Mouse (Mus musculus): Measurements from ENCODE around the gene Clca3a1. TPM values are rescaled to one million over a fixed set of nuclear protein-coding genes. Genes with fewer than 3 reads are reported as not detected.
A peak's percentile ranks its signal among the peaks of the same experiment; 100 is the strongest.

Clca3a1 gene
- total RNA-seq, 2 experiments from 2014 or later = 27.0 to 27.6 TPM

- DNase-seq (ENCODE audit: low spot score in 2 of 2) = peak; percentile 99
Observed at GRCm38 (mm10) chr3:144719901-144720747, 40.7 kb downstream of the Clca3a1 start, which contains the start of gene Sh3glb1. Sh3glb1 (minus strand) TSS chr3:144720335.

GRCm38 (mm10) chr3:144719088-144719900 lies 41.5 kb downstream of the Clca3a1 start:
- DNase-seq (ENCODE audit: low spot score in 2 of 2) = peak; percentile 41 to 44

GRCm38 (mm10) chr3:144718706-144719087 lies 42.1 kb downstream of the Clca3a1 start:
- DNase-seq (ENCODE audit: low spot score in 2 of 2) = no peak

- DNase-seq (ENCODE audit: low spot score in 2 of 2) = no peak
Observed at GRCm38 (mm10) chr3:144717835-144718234, 42.9 kb downstream of the Clca3a1 start.

- no peak for DNase-seq (ENCODE audit: low spot score in 2 of 2)
Observed at GRCm38 (mm10) chr3:144717121-144717520, 43.7 kb downstream of the Clca3a1 start.

- DNase-seq (ENCODE audit: low spot score in 2 of 2) = no peak
Observed at GRCm38 (mm10) chr3:144715901-144716300, 44.9 kb downstream of the Clca3a1 start.

GRCm38 (mm10) chr3:144715033-144715432 lies 45.7 kb downstream of the Clca3a1 start:
- no peak for DNase-seq (ENCODE audit: low spot score in 2 of 2)

- no peak for DNase-seq (ENCODE audit: low spot score in 2 of 2)
Observed at GRCm38 (mm10) chr3:144714606-144715005, 46.2 kb downstream of the Clca3a1 start.

- no peak for DNase-seq (ENCODE audit: low spot score in 2 of 2)
Observed at GRCm38 (mm10) chr3:144714126-144714525, 46.7 kb downstream of the Clca3a1 start.

- DNase-seq (ENCODE audit: low spot score in 2 of 2) = no peak
Observed at GRCm38 (mm10) chr3:144711607-144712206, 49.1 kb downstream of the Clca3a1 start.

GRCm38 (mm10) chr3:144708612-144709011 lies 52.2 kb downstream of the Clca3a1 start:
- no peak for DNase-seq (ENCODE audit: low spot score in 2 of 2)

GRCm38 (mm10) chr3:144703959-144704358 lies 56.8 kb downstream of the Clca3a1 start:
- no peak for DNase-seq (ENCODE audit: low spot score in 2 of 2)

GRCm38 (mm10) chr3:144698790-144699433 lies 61.9 kb downstream of the Clca3a1 start:
- no peak for DNase-seq (ENCODE audit: low spot score in 2 of 2)

GRCm38 (mm10) chr3:144697942-144698341 lies 62.8 kb downstream of the Clca3a1 start:
- DNase-seq (ENCODE audit: low spot score in 2 of 2) = no peak

- DNase-seq (ENCODE audit: low spot score in 2 of 2) = no peak
Observed at GRCm38 (mm10) chr3:144697154-144697553, 63.6 kb downstream of the Clca3a1 start.

GRCm38 (mm10) chr3:144694941-144695340 lies 65.8 kb downstream of the Clca3a1 start:
- no peak for DNase-seq (ENCODE audit: low spot score in 2 of 2)

- no peak for DNase-seq (ENCODE audit: low spot score in 2 of 2)
Observed at GRCm38 (mm10) chr3:144694040-144694439, 66.7 kb downstream of the Clca3a1 start.

GRCm38 (mm10) chr3:144692052-144692451 lies 68.7 kb downstream of the Clca3a1 start:
- no peak for DNase-seq (ENCODE audit: low spot score in 2 of 2)

GRCm38 (mm10) chr3:144689236-144689635 lies 71.5 kb downstream of the Clca3a1 start:
- no peak for DNase-seq (ENCODE audit: low spot score in 2 of 2)

- no peak for DNase-seq (ENCODE audit: low spot score in 2 of 2)
Observed at GRCm38 (mm10) chr3:144688284-144688683, 72.5 kb downstream of the Clca3a1 start.

GRCm38 (mm10) chr3:144687618-144688017 lies 73.2 kb downstream of the Clca3a1 start:
- no peak for DNase-seq (ENCODE audit: low spot score in 2 of 2)

Measured in adrenal gland, postnatal 4 days (tissue).